Mouse (Mus musculus) ZHBTc4 (cell line): ENCODE measurements around the gene Carf.
"Not testable (repeated sequence)": the region's sequence is repeated elsewhere in the genome, so short reads cannot be mapped to it uniquely, and the experiment has no call there.

ENCODE experiments used
- DNase-seq: peaks from one replicate; pipeline ENCODE4 v3.0.0-alpha.2; 2011; ENCODE audit warnings: low read depth, low spot score

The Carf gene

GRCm38 (mm10) chr1:60098024-60098781 lies at the start of gene Carf, which contains the start of gene Wdr12:
TSS of gene Carf (plus strand) at chr1:60098247.
TSS of gene Wdr12 (minus strand) at chr1:60098645.
- DNase-seq, result peak; percentile 98

- DNase-seq, result peak; percentile 40
These were observed 43.4 kb upstream of the Carf start for GRCm38 (mm10) chr1:60054659-60055058.

- DNase-seq, result peak; percentile 74
These were observed 41.7 kb upstream of the Carf start for GRCm38 (mm10) chr1:60056310-60056709.

- not testable (repeated sequence) for DNase-seq
These were observed 27.3 kb upstream of the Carf start for GRCm38 (mm10) chr1:60070725-60071124.

GRCm38 (mm10) chr1:60074935-60075334 lies 23.1 kb upstream of the Carf start:
- DNase-seq, result no peak

GRCm38 (mm10) chr1:60075590-60075989 lies 22.5 kb upstream of the Carf start:
- no peak for DNase-seq

- DNase-seq, result peak; percentile 67
These were observed 21.6 kb upstream of the Carf start for GRCm38 (mm10) chr1:60076411-60076810.

- DNase-seq, result peak; percentile 50
These were observed 1.3 kb upstream of the Carf start for GRCm38 (mm10) chr1:60096572-60097276.

GRCm38 (mm10) chr1:60097277-60098023 lies 597 bp upstream of the Carf start:
- DNase-seq, result peak; percentile 92

GRCm38 (mm10) chr1:60098839-60099238 lies 792 bp downstream of the Carf start:
- no peak for DNase-seq

- DNase-seq, result peak; percentile 14
These were observed 6.5 kb downstream of the Carf start for GRCm38 (mm10) chr1:60104582-60104981.

- no peak for DNase-seq
These were observed 19.8 kb downstream of the Carf start for GRCm38 (mm10) chr1:60117721-60118455.

GRCm38 (mm10) chr1:60137346-60137745 lies 39.3 kb downstream of the Carf start:
- DNase-seq, result peak; percentile 66

- peak; percentile 75 for DNase-seq
These were observed 54.7 kb downstream of the Carf start for GRCm38 (mm10) chr1:60152700-60153099.

GRCm38 (mm10) chr1:60156651-60157050 lies 58.6 kb downstream of the Carf start:
- DNase-seq, result no peak

GRCm38 (mm10) chr1:60158411-60158810 lies 60.4 kb downstream of the Carf start:
- no peak for DNase-seq

- no peak for DNase-seq
These were observed 65.6 kb downstream of the Carf start for GRCm38 (mm10) chr1:60163676-60164075.

- no peak for DNase-seq
These were observed 71.6 kb downstream of the Carf start for GRCm38 (mm10) chr1:60169626-60170025.

- no peak for DNase-seq
These were observed 72.2 kb downstream of the Carf start for GRCm38 (mm10) chr1:60170251-60170650.

- DNase-seq, result no peak
These were observed 75.1 kb downstream of the Carf start for GRCm38 (mm10) chr1:60173119-60173518.

GRCm38 (mm10) chr1:60177814-60178213 lies 79.8 kb downstream of the Carf start:
- DNase-seq, result not testable (repeated sequence)
